Mouse (Mus musculus): ENCODE data around the gene Ankrd6.

- TF ChIP-seq CTCF (IDR thresholded peaks at IDR 0.05; ENCODE audit: borderline replicate concordance, insufficient read depth, low read length) = no peak
- no peak for TF ChIP-seq POLR2A (IDR thresholded peaks at IDR 0.05; ENCODE audit: low read depth, low read length)
Observed at GRCm38 (mm10) chr4:32899051-32899450, 51.6 kb downstream of the Ankrd6 start.
